Mouse (Mus musculus) spleen, adult 18-20 months (tissue): ENCODE results near the gene Ikbke.

ENCODE experiments used
- DNase-seq, 2 experiments: peaks; one replicate each; pipeline ENCODE4 v3.0.0; 2022; ENCODE audit warnings: mixed read lengths in 2 of 2

Ikbke gene

DNA sequence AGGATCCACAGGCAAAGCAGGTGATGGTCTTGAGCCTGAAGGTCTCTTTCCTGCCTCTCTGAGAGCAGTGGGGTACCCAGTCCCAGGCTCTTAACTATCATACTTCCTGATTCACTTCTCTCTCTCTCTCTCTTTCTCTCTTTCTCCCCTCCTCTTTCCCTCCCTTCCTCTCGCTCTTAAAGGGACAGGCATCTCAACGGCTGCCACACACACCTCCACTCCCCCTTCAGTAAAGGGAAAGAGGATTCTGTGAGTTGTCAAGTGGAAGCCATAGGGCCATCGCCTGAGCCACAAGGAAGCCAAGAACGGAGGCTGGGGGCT, at the start of gene Ikbke:
Gene Ikbke, minus strand, starts transcription at position 151 of the 321 bp plus-strand sequence.
- no peak for DNase-seq

DNA sequence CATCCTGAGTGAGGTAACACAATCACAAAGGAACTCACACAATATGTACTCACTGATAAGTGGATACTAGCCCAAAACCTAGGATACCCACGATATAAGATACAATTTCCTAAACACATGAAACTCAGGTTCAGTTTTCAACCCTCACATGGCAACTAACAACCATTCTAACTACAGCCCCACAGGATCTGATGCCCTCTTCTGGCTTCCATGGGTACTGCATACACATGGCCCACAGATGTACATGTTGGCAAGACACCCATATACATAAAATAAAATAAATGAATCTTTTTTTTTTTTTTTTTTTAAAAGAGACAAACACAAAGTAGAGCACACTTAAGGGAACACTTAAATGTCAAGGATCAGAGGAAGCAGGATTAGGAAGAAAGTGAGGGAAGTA, 49.7 kb upstream of the Ikbke start:
- DNase-seq: peak in 1 of 2 experiments; percentile 25

DNA sequence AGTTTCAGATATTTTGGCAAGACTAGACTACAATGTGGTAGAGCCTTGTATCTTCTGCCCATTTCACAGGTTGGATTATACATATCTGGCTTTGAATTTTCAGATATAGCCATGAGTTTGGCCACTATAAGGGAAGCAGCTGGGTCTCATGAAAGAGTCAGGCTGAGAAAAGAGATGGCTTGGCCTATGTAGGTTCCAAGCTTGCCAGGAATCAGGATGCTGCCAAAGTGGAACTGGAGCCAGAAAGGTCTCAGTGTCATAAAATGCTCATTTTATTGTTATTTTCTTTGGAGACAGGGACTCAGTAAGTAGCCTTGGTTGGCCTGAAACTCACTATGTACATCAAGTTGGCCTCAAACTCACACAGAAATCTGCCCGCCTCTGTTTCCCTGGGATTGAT, 47.8 kb upstream of the Ikbke start:
- no peak for DNase-seq

DNA sequence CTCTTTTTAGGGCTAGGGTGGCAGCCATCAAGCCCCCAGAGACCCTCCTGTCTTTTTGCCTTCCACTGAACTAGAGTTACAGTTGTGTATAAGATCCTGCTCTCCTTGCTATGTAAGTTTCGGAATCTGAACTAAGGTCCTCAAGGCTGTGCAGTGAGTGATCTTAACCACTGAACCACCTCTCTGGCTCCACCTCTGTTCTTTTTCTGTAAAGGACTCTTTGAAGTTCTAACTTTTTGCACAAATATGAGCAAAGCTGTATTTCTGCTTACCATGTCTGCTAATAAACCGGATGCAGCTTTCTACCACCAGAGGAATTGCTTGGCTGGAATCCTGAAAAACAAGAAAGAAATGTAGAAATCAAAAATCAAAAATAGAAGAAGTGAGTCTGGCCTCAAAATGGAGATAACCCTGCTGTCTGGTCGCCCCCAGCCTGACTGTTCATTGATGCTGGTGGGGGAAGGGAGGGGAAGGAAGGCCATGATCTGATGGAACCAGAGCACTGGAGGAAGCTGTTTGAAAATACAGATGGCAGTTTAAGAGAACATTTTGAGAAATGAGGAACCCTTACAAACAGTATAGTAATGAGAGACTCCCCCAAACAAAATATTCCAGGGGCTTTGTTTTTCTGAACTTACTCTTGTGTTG, 45.5 kb upstream of the Ikbke start:
- no peak for DNase-seq

DNA sequence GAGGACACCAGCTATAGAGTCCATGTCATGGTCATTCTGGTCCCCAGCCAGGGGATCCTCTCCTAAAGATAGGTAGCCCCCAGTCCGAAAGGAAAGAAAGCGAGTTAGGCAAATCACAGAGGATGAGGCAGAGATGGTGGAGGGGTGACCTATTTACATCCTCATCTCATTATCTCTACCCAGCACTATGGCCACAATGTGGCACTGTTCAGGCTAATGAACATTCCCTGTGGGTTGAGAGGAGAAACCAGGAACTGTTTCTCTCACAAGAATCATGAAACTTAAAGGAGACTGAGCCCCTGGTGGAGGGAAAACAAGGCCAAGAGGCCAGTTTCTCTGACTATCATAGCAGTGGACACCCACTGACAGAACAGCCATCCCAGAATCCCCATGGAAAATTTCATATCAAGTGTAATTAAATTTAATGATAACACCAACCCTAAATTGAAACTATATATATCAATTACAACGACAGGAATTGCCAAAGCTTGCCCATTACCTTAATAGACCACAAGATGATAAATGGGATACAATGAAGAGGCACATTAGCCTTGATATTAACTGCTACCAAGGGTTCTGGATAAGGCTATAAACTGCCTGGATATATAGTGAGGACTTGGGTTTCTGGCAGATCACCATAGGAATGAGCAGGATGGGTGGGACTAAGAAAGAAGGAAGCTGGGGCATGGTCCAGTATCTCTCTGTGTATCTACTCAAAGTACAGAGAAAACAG, 40.4 kb upstream of the Ikbke start:
- no peak for DNase-seq

DNA sequence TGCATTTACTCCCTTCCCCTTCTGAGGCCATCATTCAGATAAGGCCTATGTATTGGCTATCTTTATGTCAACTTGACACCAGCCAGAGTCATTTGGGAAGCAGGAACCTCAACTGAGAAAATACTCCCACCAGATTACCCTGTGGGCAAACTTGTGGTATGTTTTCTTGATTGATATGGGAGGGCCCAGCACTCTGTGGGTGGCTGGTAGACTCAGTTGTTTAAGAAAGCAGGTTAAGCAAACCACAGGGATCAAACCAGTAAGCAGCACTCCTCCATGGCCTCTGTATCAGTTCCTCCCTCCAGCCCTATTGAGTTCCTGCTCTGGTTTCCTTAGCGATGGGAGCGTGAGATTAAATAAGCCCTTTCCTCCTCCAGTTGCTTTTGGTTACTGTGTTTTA, 39.0 kb upstream of the Ikbke start:
- DNase-seq: no peak

DNA sequence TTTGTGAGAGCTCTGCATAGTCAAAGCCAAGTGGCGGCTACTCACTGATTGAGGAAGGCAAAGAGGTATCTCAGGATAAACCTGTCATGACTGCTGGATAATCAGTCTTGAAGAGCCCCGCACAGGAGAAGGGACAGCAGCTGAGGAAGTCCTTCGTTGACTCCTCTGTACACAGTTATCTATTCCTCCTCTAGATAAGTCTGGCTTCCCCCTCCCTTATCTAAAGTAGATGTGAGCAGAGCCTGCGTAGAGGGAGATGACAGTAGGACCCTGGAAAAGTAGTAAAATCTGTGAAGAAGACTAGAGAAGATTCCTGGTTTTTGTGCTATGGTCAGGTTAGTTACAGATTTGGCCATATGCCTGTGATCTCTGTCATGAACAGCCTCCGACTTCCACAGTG, 38.2 kb upstream of the Ikbke start:
- DNase-seq: no peak

DNA sequence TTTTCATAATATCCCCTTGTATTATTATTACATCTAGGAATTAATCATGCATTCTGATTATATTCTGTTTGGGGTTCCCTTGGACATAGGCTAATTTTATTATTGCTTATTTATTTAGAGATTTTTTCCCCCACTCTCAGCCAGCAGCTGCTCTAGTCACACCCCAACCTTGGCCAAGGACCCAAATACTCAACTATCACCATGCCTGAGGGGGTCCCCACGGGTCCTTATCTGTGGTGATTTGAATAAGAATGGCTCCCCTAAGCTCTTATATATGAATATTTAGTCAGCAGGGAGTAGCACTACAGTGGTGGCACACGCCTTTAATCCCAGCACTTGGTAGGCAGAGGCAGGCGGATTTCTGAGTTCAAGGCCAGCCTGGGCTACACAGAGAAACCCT, 31.9 kb upstream of the Ikbke start:
- no peak for DNase-seq

DNA sequence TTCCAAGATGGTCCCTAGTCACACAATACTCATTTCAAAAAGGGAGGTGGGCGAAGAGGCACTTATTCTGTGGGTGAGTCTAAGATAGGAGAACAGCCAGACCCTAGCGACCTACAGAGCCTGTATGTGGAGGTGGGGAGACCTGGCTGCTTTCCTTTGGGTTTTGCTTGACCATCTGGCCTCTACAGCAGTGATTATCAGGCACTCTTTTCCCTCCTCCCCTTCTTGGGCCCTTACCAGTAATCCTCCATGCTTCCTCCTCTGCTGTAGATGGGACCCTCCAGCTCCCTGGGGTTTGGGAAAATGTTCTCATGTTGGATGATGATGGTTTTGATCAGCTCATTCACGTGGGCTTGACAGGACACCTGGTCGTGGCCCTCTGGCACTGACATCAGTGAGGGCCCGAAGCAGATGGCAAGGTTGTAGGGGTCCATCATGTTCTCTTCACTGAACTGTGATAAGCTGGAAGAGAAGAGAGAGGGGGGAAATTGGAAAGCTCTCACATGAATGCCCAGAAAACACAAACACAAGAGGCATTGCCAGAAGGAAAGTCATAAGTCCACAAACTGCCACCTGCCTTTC, 30.9 kb upstream of the Ikbke start:
- no peak for DNase-seq

DNA sequence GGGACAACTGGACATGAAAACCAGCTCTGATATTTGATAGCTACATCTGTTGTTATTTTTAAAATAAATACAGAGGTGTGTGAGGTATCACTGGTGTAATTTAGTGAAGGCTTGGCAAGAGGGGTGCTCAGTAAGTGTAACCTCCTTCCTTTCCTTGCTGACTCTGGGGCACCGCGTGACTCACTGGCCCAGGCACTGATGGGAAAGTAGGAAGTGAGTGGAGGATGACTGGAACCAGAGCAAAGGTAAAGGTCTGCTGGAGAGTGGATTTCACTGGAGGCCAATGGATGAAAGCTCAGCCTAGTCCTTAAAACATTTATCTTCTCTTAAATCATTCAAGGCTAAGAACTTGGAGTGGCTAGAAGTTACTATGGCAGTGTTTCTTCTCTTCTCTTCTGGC, 21.3 kb upstream of the Ikbke start:
- DNase-seq: no peak

DNA sequence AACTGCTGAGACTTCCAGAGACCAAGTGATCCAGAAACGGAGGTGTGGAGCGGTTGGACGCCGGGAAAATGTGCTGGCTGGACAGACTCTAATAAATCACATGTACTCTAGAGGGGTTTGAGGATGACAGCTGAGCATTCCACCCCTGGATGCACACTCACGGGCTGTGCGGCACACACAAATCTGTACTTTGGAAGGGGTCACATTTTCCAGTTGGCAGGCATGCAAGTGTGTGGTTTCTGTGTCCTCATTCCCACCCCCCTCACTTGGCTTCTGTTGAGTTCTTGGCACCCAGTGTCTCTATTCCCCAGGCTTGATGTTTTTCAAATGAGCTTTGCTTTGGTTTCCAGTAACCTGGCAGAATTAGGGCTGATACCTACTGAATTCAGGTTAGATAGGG, 20.4 kb upstream of the Ikbke start:
- no peak for DNase-seq

DNA sequence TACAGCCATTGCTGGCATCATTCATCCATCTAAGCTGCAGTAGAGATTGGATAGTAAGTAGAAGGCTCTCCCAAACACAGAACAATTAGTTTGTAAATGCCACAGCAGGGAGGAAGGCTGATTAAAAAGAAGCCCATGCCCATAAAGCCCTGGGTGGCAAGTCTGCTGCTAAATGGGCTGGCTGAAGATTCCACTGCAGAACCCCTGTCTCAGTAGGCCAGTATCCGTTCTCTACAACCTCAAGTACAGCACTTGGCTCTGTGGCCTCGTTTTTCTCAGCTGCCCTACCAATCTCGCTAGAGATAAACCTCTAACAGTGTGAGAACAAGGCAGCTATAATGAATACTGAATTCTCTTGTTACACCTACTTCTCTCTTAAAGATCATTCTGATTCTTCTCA, 19.8 kb upstream of the Ikbke start:
- DNase-seq: no peak

DNA sequence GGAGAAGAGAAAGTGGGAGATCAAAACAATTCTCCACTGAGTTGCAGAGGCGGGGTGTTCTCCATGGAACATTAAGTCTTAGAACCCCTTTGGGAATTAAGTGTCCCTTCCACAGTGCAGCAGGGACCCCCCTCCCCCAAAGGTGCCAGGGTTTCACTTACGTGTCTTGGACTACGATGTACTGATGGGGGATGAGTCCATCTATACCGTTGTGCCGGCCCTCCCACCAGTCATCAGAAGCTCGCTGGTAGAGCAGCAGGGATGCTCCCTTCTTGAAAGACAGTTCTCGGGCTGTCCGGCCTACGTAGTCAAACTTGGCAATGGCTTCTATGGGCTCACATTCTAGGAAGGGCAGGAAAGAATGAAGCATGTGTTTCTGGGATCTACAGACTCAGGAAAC, 18.8 kb upstream of the Ikbke start:
- DNase-seq: no peak

DNA sequence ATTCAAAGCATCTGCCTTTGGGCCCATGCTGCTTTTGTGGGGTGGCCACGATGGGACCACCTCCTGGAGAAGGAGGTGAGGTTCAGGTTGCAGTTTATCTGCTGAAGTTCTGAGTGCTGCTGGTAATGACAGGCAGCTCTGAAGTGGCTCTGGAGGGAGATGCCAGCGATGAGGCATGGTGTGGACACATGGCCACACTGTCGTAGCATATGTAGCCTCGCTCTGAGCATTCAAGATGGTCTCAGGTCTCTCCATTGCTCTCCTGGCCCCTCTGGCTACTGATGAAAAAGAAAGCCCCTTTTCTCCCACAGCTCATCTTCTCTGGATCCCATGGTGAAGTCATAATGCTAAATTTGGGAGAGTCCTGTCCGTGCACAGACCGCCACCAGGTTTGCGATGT, 17.3 kb upstream of the Ikbke start:
- no peak for DNase-seq

DNA sequence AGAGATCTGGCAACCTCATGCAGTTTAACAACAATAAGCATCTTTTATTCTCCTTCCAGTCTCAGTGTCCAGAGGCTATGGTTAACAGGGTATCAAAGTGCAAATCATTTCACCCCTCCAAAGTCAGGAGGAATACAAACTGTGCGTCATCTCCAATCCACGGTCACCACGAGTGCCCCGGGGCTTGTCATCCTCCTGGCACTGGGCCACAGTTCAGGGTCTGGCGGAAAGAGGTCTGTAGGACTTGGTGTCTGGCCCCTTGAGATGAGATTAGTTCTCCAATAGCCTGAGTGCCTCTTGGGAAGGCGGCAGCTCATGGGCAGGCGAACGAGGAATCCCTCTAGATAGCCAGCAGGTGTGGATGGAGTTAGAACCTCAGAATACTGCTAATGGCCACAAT, 15.8 kb upstream of the Ikbke start:
- no peak for DNase-seq

DNA sequence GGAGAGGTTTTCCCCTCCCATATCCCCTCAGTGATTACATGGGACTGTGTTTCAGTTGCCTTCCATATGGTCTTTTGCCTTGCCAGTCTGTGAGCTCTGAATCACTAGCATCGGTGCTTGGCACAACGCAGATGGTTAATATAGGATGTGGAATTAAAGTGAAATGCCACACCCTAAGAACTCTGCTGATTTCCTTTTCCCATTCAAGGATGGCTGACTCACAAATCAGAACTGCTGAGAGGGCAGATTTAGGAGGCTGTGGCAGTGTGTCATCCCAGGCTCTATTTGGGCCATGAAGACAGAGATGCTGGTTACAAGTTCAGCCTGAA, 14.5 kb upstream of the Ikbke start:
- no peak for DNase-seq

DNA sequence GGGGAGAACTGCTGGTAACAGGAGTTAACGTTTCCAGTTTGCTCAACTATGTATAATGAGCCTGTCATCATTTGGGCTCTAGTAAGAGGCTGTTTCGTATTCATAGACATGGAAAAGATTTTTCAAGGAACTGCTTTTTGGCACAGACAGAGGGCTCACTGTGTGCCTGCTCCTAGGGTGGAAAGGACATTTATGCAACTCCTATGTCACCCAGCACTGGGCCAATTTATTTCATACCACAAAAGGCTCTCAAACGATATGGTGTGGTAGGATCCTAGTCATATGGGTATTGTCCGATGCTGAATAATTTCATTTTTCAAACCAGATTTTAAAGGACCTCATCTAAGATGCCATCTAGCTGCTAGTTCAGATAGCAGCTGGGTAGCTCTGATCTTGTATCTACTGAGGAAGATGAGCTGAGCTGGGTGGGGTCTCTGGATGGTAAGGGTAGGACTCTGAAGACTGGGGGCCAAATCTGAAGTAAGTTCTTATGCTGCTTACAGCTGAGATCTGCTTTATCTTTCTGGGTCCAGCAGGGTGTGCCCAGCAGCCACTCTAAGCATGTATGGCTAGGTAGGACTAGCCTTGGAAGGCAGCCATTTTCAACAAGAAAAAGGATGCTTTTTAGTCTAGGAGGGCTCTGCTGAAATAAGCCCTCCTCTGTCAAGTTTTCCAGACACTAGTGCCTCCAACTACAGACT, 14.0 kb upstream of the Ikbke start:
- no peak for DNase-seq

DNA sequence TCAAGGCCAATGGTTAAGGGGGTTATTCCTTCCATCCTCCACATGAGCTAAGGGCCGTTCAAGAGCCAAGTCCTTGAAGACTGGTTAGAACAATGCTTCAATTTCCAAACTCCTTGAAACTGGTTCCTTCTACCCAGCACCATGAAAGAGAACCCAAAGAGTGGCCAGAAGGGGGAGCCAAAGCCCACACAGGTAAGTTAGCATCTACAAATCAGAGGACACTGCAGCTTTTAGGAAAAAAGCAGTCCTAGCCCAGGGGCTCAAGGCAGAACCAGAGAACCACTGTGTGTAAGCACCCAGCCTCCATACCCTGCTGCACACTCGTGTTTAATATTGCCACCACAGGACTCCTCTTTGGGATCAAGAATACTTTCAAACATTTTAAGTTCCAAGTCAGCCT, 11.2 kb upstream of the Ikbke start:
- DNase-seq: peak in 1 of 2 experiments; percentile 70

DNA sequence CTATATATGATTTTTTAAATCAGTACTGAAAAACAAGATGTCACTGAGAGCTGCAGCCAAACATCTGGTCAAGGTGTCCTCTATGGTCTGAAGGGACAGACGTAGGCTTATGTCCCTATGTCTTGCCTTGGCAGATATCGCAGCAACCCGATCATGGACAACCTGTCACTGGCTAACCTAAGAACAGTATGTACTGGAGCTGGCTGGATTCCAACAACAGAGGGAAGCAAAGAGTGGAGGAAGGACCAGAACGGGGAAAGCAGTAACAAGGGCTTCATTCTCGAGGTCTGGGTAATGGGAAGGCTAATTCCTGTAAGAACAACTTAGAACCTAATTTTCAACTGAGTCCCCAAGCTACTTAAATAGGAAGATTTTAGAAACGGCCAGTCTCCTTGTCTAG, 9.5 kb upstream of the Ikbke start:
- DNase-seq: no peak

DNA sequence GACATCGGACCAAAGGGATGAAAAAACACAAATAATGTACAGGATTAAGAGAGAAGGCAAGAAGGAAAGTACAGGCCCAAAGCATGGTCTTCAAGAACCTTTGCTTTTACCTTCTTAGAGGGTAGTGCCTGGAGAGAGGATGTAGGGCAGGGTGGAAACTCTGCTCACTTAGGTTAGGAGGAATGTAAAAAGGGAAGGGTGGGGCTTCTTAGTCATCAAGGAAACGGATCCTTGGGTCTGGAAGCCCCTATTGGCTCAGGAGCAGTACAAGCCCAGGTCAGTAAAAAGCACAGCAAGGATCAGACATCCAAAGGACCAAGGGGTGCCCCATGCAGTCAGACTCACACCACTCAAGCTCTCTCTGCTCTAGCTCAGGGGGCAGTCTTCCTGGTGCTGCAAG, 7.9 kb upstream of the Ikbke start:
- no peak for DNase-seq

DNA sequence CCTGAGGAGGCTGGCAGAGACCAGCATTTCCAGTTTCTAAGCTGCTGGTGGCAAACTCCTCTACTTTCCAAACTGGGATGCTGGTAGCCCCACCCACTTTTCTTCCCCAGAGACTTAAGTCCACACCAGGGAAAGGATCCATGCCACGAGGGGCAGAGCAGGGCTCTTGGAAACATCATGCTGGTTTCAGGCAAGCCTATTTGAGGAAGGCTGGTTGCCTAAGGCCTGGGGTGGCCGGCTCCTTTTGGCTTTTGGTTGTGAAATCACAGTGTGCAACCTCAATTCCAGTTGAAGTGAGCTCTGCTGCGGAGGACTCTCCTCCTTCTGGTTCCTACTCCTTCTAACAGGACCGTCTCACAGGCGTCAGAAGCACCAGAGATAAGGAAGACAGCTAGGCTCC, 7.4 kb upstream of the Ikbke start:
- no peak for DNase-seq

DNA sequence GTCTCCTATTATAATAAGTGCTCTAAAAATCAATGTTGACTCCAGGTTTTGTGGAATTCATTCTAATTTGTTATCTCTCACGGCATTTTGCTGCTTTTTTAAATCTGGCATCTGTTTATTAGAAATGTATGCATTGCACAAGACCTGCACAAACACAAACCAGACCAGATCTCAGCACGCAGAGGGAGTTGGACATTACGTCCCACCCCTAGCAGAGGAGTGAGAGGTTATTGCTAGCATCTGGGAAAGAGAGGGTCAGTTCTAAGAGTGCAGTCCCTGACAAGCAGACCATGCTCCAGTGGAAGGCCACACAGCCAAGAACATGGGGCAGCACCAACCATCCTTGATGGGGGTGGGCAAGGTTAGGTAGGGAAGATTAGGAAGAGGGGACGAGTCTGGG, 5.2 kb upstream of the Ikbke start:
- no peak for DNase-seq

DNA sequence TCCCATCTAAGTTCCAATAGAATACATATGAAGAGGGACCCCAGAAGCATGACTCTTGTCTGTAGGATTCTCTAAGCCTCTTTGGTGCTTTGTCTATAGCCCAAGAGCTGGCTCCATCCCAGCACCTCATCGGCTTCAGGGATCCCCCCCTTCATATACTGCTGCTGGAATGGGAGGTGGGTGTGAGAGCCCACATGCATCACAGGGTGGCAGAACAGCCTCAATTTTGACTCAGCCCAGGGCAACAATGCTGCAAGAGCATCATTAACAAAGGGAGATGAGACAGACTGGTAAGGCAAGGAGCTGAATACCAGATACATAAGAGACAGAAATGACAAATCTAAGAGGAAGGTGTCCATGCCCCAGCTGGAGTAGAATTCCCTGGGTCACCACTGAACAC, 4.8 kb upstream of the Ikbke start:
- DNase-seq: no peak

DNA sequence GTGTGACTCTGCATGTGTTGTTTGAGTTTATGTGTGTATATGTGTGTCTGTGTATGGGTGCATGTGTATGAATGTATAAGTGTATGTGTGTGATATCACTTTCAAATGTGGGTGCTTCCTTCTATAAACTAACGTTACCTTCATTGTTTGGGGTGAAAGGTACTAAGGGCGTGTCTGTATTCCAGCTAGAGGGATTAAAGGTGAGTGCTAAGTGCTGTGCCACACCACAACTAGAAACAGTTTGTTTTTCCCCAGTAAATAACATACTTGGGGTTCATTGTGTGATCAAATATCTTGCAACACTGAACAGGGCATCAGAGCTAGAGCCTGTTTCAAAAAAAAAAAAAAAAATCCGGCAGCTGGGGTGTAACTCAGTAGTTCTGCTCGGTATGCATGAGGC, 2.3 kb upstream of the Ikbke start:
- DNase-seq: no peak
